Mouse (Mus musculus): ENCODE data around the gene Methig1. TPM values are rescaled to one million over a fixed set of nuclear protein-coding genes. Genes with fewer than 3 reads are reported as not detected.
A peak's percentile ranks its signal among the peaks of the same experiment; 100 is the strongest.
"Not testable (repeated sequence)": the region's sequence is repeated elsewhere in the genome, so short reads cannot be mapped to it uniquely, and the experiment has no call there.

The Methig1 gene
- total RNA-seq (2014; fragmentation: Nextera tagmentation) (not detected in 2 replicates), total RNA-seq (2017) (not detected in 2 replicates)

GRCm38 (mm10) chr15:100352711-100353250 is at the start of gene Methig1, which contains the start of gene Mettl7a2:
Methig1 (plus strand) TSS chr15:100353149.
Mettl7a2 (plus strand) TSS chr15:100353200.
- ATAC-seq (replicated peaks; ENCODE audit: poor library complexity, severe bottlenecking), result no peak

DNA sequence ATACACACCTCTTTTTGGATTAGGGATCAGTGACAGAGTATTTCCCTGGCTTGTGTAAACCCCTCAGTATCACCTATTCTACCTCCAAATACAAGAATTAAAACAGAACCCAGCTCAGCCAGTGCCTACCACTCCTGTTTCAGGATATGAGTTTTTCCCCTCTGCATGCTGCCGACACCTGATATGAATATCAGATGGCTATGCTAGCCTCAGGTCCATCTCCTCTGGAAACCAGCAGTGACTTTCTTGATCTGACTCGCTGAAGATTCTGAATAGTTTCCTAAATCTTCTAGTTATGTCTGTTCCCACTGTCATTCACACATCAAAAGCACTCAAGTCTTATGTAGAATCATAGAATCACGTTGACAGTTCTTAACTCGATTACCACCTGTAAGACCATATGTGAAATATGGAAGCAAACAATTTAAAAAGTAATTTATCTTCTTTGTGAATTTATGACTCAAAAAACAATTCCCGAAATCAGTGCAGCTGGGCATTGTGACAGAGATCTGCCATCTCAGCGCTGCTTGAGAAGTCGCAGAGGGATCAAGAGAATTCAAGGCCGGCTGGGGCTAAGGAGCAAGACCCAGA is 49.4 kb upstream of the Methig1 start:
- no peak for ATAC-seq (replicated peaks; ENCODE audit: poor library complexity, severe bottlenecking)

DNA sequence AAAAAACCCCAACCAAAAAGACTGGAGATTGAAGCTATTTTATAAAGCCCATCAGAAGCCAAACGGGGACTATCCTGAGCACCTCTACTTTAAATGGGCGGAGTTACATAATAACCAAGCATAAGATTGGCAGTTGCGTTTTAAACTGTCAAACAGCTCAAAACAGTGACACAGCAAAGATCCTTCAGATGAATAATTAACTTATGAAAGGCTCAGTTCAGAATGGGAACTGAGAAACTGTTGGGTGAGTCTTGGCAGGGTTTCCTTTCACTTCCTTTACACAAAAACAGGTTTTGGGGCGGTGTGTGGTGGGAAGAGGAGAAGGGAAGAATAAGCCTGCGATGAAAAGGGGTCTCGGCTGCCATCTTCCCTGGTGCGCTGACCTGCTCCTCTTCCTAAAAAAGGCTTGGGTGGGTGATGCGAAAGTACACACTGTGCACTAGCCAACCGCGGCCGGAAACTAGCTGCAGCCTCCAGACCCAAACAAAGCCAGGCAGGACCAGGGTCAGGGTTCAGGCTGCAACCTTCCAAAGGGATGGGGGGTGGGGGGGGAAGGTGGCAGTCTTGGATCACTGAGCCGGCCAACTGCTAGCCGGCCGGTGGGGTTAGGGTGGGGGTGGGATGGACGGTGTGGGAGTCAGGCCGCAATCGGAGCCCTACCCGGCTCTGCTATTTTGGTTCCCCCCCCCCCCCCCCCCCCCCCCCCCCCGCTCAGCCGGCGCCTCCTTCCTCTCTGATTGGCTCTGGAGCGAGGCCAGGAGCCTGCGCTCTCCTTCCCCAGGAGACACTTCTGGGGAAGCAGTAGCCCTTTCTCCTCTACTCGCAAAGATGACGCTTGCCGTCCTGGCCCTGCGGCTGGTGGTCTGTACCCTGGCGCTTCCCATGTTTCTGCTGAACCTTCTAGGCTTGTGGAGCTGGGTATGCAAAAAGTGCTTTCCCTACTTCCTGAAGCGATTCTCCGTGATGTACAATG is 48.6 kb upstream of the Methig1 start, which contains the start of gene Mettl7a1:
Gene Mettl7a1, plus strand, starts transcription at position 122 of the 973 bp plus-strand sequence.
- ATAC-seq (replicated peaks; ENCODE audit: poor library complexity, severe bottlenecking), result peak; percentile 81

GRCm38 (mm10) chr15:100306201-100306600 is 46.7 kb upstream of the Methig1 start:
- no peak for ATAC-seq (replicated peaks; ENCODE audit: poor library complexity, severe bottlenecking)

DNA sequence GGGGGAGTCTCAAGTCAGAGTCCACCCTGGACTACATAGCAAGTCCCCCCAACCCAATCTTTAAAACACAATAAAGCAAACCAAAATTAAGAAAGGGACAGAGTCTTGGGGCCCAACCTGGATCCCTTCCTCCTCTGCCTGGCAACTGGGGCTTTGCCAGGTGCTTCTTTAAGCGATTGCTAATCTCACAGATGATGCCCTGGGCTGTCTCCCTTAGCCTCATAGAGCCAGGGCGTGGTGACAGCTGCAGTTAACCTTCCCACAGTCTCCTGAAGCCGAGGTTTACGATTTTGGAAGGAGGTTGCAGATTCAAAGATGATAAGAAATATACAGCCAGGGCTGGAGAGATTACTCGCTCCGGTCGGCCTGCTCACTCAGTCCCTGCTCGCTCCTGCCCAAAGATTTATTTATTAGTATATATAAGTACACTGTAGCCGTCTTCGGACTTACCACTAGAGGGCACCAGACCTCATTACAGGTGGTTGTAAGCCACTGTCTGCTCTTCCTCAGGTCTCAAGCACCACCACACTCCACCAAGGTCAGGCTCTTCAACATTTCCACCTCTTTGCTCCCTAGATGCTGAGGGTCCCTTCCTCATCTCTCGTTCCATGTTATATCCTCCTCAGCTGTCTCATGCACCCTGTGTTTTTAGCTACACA is 45.4 kb upstream of the Methig1 start:
- ATAC-seq (replicated peaks; ENCODE audit: poor library complexity, severe bottlenecking), result peak; percentile 25; the same call in 1 of the 2 replicates

GRCm38 (mm10) chr15:100312346-100312745 is 40.6 kb upstream of the Methig1 start:
- peak; percentile 48 for ATAC-seq (replicated peaks; ENCODE audit: poor library complexity, severe bottlenecking)

DNA sequence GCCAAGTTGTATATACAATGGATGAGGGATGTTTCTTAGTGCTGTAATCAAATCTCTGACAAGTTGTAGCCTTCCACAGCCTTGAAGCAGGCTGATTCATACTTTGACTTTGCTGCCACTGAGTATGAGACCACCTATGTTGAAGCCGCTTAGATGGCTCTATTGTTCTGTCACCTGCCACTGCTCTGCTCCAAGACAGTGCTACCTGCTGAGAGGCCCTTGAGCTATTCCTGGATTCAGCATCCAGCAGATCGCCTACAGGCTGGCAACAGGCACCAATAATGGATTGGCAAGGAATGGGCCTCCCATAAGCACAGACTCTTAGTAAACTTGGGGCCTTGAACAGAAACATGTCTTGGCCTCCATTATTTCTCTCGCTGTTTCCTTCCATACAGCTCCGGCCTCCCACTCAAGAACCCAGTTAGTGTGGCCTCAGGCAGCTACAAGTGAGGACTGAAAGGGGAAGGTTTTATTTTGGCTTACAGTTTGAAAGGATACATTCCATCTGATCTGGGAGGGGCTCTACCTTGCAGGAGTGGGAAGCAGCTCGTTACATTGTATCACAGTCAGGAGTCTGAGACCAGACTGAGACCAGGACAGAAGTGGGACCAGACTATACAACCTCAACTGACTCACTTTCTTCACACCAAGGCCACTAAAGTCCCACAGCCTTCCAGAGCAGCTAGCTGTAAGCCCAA is 38.4 kb upstream of the Methig1 start:
- ATAC-seq (replicated peaks; ENCODE audit: poor library complexity, severe bottlenecking), result no peak

DNA sequence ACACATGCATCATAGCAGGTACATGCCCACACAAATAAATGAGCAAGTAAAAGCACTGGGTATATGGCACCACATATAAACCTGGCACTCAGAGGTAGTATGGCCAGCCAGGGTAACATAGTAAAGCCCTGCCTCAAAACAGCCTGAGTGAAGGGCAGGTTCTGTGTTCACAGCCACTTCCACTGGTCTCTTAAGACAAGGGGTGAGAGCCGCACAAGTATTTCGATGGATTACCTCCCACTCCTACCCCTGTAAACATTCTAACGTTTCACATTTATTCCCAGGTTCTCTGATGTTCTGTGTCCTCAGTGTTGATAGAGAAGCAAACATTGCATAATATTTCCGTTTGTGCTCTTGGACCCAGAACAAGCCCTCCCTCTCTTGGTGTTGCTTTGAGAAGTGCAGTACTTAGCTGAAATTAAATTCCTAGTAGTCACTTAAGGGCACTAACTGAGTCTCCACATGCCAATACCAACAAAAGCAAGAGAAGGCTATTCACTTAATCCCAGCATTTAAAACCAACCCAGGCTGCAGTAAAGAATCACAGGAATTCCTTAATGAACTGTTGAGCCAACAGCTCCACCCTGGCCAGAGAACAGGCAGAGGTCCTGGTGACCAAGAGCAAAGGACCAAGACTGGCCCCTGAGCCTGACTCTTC is 34.8 kb upstream of the Methig1 start:
- ATAC-seq (replicated peaks; ENCODE audit: poor library complexity, severe bottlenecking), result 0 out of 2 replicates have a peak, but pooled peaks have one; percentile 24

- ATAC-seq (replicated peaks; ENCODE audit: poor library complexity, severe bottlenecking), result no peak
Observed at GRCm38 (mm10) chr15:100319884-100320283, 33.1 kb upstream of the Methig1 start.

- peak; percentile 47 for ATAC-seq (replicated peaks; ENCODE audit: poor library complexity, severe bottlenecking)
Observed at GRCm38 (mm10) chr15:100320295-100320905, 32.5 kb upstream of the Methig1 start.

- no peak for ATAC-seq (replicated peaks; ENCODE audit: poor library complexity, severe bottlenecking)
Observed at GRCm38 (mm10) chr15:100321134-100321533, 31.8 kb upstream of the Methig1 start.

DNA sequence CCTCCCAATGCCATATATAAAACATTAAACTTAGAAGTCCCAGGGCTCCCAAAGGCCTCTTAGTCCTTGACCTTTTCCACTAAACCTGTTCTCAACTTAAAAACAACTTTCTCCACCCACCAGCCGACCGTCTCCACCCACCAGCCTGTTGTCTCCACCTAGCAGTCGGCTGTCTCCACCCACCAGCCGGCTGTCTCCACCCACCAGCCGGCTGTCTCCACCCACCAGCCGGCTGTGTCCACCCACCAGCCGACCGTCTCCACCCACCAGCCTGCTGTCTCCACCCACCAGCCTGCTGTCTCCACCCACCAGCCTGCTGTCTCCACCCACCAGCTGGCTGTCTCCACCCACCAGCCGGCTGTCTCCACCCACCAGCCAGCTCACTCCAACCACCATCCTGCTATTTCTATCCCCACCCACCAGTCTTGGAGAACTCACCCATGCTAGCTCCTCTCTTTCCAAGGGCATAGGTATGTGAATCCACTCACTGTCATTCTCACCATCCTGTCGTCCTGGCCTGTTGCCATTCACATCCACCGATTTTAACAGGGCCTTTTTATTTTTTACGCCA is 28.8 kb upstream of the Methig1 start:
- ATAC-seq (replicated peaks; ENCODE audit: poor library complexity, severe bottlenecking), result peak; percentile 91

DNA sequence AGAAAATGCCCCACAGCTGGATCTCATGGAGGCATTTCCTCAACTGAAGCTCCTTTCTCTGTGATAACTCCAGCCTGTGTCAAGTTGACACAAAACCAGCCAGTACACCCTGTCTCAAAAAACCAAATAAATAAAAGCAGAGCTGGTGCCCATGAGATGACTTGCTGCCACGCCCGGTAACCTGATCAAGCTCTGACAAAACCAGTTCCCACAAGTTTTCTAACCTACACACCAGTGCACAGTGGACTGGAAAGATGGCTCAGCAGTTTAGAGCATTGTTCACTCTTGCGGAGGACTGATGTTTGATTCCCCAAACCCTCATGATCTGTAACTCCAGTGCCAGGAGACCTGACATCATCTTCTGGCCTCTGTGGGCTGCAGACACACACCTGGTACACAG is 27.7 kb upstream of the Methig1 start:
- no peak for ATAC-seq (replicated peaks; ENCODE audit: poor library complexity, severe bottlenecking)

DNA sequence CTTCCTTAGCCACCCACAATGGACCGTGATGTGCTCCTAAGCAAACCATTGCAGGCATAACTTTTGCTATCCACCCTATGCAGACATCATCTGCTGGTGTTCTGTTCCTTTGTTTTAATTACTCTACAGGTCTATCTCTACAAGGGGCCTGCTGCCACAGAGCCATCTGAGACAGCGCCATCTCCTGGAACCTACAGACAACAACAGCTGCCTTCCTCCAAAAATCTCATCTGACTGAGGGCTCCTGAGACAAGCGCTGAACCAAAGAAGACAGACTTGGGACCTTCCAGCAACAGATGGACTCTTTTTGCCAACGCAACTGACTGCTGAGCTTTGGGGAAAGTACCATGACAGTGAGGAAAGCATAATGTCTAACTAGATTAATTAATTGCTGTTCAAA is 24.9 kb upstream of the Methig1 start:
- not testable (repeated sequence) for ATAC-seq (replicated peaks; ENCODE audit: poor library complexity, severe bottlenecking)

- ATAC-seq (replicated peaks; ENCODE audit: poor library complexity, severe bottlenecking), result not testable (repeated sequence)
Observed at GRCm38 (mm10) chr15:100329336-100329735, 23.6 kb upstream of the Methig1 start.

DNA sequence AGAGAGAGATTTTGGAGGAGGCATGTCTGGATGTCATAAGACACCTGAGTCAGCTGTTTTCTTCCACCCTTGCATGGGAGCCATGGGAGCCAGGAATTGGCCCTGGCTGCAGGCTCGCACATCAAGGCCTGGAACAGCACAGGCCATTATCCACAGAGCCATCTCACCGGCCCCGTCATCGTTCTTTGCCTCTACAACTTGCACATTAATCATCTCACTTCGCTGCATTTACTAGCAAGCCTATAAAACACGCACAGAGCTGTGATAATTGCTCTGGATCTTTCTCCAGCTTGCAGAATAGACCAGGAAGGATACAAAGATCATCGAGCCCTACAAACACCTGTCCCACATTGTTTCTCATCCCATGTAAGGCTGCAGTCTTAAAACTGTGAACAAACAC is 22.2 kb upstream of the Methig1 start:
- ATAC-seq (replicated peaks; ENCODE audit: poor library complexity, severe bottlenecking), result no peak

DNA sequence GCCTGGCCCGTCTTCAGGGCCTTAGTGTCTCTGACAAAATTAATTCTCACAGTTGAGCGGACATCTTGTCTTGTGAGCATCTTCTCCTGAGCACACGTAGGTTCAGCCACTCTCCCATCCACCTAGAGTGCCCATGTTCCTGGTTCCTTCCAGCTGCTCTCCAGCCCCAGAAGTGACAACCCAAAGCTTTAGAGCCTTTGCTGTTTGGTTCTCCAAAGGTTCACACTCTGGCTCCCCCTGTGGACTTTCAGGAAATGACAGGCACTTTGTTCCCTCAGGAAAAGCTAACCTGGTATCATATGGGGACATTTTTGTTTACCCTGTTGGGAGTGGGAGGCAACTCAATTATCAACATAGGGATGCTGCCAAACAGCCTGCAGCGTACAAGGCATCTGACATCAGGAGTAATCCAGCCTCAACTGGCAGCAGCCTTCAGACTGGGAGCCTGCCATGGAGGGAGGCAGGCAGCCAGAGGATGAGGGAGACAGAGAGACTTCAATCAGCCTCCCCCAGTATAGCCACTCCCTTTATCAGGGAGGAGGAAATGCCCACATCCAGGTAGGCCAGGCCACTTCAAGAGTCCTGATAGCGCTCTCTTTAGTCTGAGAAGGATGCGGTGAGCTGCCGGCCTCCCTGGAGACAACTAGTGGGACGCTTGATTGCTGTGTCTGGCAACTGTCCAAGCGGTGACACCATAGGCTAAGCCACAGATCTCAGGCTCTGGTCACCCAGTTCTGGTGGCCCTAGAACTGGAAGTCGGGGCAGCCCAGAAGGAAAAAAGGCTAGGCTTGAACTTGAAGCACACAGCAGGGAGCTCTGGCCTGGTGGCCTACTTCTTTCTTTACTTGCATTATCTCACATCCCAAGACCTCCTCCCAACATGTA is 20.6 kb upstream of the Methig1 start:
- peak; percentile 77 for ATAC-seq (replicated peaks; ENCODE audit: poor library complexity, severe bottlenecking)
